Mouse (Mus musculus): ENCODE results near the gene 4930438A08Rik. TPM values are rescaled to one million over a fixed set of nuclear protein-coding genes. Genes with fewer than 3 reads are reported as not detected.

Gene 4930438A08Rik
- polyA plus RNA-seq, 1 experiment from 2014 or later = not detected

- Histone ChIP-seq H3K4me3 (ENCODE audit: low read depth, low read length) (no peak overlapping the region), H3K4me2 (no peak overlapping the region), H3K36me3 (ENCODE audit: insufficient read depth) (no peaks in the 10 kb centered on the region), H3K9me3 (ENCODE audit: low read depth, low read length) (no peaks in the 10 kb centered on the region), H3K4me1 (ENCODE audit: insufficient read depth) (no peaks in the 10 kb centered on the region), H3K27me3 (ENCODE audit: insufficient read depth, low read length) (no peaks in the 10 kb centered on the region), H3K9ac (no peak overlapping the region), H3K27ac (ENCODE audit: low read depth) (no peak overlapping the region)
- peak; percentile 70 for TF ChIP-seq CTCF (IDR thresholded peaks at IDR 0.05; ENCODE audit: low read depth)
- DNase-seq (peak; percentile 68), ATAC-seq (ENCODE audit: insufficient read depth) (no peak)
- WGBS = 17% methylated on average over 6 of the region's 6 CpGs
Measured at GRCm38 (mm10) chr11:58235152-58235551, 39.4 kb upstream of the 4930438A08Rik start.

GRCm38 (mm10) chr11:58238840-58239791, 35.5 kb upstream of the 4930438A08Rik start:
- ATAC-seq (ENCODE audit: insufficient read depth) (peak; percentile 92), DNase-seq (peak; percentile 62)
- peak overlapping the region; percentile 23; the same call in 1 of the 2 replicates for H3K9ac ChIP-seq
- peak; percentile 48 for TF ChIP-seq CTCF (IDR thresholded peaks at IDR 0.05; ENCODE audit: low read depth)
- 2% methylated on average over 37 of the region's 37 CpGs for WGBS
- no peaks in the 10 kb centered on the region for H3K9me3 ChIP-seq (ENCODE audit: low read depth, low read length)
- H3K36me3 ChIP-seq (ENCODE audit: insufficient read depth) = no peaks in the 10 kb centered on the region
- peak overlapping the region; percentile 74 for H3K4me2 ChIP-seq
- H3K4me3 ChIP-seq (ENCODE audit: low read depth, low read length) = peak overlapping the region; percentile 35
- no peaks in the 10 kb centered on the region for H3K27me3 ChIP-seq (ENCODE audit: insufficient read depth, low read length)
- no peak overlapping the region for H3K27ac ChIP-seq (ENCODE audit: low read depth)
- H3K4me1 ChIP-seq (ENCODE audit: insufficient read depth) = no peaks in the 10 kb centered on the region

GRCm38 (mm10) chr11:58247294-58247693, 27.3 kb upstream of the 4930438A08Rik start:
- no peaks in the 10 kb centered on the region for H3K27me3 ChIP-seq (ENCODE audit: insufficient read depth, low read length)
- H3K4me1 ChIP-seq (ENCODE audit: insufficient read depth) = no peaks in the 10 kb centered on the region
- no peak overlapping the region for H3K4me2 ChIP-seq
- WGBS = 45% methylated on average over 4 of the region's 4 CpGs
- ATAC-seq (ENCODE audit: insufficient read depth) (no peak), DNase-seq (no peak)
- no peak overlapping the region for H3K9ac ChIP-seq
- H3K4me3 ChIP-seq (ENCODE audit: low read depth, low read length) = no peak overlapping the region
- H3K36me3 ChIP-seq (ENCODE audit: insufficient read depth) = no peaks in the 10 kb centered on the region
- no peaks in the 10 kb centered on the region for H3K9me3 ChIP-seq (ENCODE audit: low read depth, low read length)
- no peak for TF ChIP-seq CTCF (IDR thresholded peaks at IDR 0.05; ENCODE audit: low read depth)
- no peak overlapping the region for H3K27ac ChIP-seq (ENCODE audit: low read depth)

GRCm38 (mm10) chr11:58249203-58249981, 25.2 kb upstream of the 4930438A08Rik start:
- no peaks in the 10 kb centered on the region for H3K36me3 ChIP-seq (ENCODE audit: insufficient read depth)
- no peak for TF ChIP-seq CTCF (IDR thresholded peaks at IDR 0.05; ENCODE audit: low read depth)
- ATAC-seq (ENCODE audit: insufficient read depth) (no peak), DNase-seq (no peak)
- no peaks in the 10 kb centered on the region for H3K4me1 ChIP-seq (ENCODE audit: insufficient read depth)
- H3K27me3 ChIP-seq (ENCODE audit: insufficient read depth, low read length) = no peaks in the 10 kb centered on the region
- 78% methylated on average over 7 of the region's 7 CpGs for WGBS
- no peak overlapping the region for H3K9ac ChIP-seq
- H3K27ac ChIP-seq (ENCODE audit: low read depth) = no peak overlapping the region
- no peak overlapping the region for H3K4me2 ChIP-seq
- H3K9me3 ChIP-seq (ENCODE audit: low read depth, low read length) = no peaks in the 10 kb centered on the region
- H3K4me3 ChIP-seq (ENCODE audit: low read depth, low read length) = no peak overlapping the region

- DNase-seq = no peak
- no peaks in the 10 kb centered on the region for H3K36me3 ChIP-seq (ENCODE audit: insufficient read depth)
- WGBS = 65% methylated on average over 5 of the region's 5 CpGs
- TF ChIP-seq CTCF (IDR thresholded peaks at IDR 0.05; ENCODE audit: low read depth) = no peak
- H3K4me3 ChIP-seq (ENCODE audit: low read depth, low read length) = no peak overlapping the region
- no peaks in the 10 kb centered on the region for H3K4me1 ChIP-seq (ENCODE audit: insufficient read depth)
- ATAC-seq (ENCODE audit: insufficient read depth) = no peak
- H3K9me3 ChIP-seq (ENCODE audit: low read depth, low read length) = no peaks in the 10 kb centered on the region
- no peak overlapping the region for H3K9ac ChIP-seq
- H3K4me2 ChIP-seq = no peak overlapping the region
- no peaks in the 10 kb centered on the region for H3K27me3 ChIP-seq (ENCODE audit: insufficient read depth, low read length)
- no peak overlapping the region for H3K27ac ChIP-seq (ENCODE audit: low read depth)
Measured at GRCm38 (mm10) chr11:58250550-58250949, 24.0 kb upstream of the 4930438A08Rik start.

- no peak for TF ChIP-seq CTCF (IDR thresholded peaks at IDR 0.05; ENCODE audit: low read depth)
- H3K4me3 ChIP-seq (ENCODE audit: low read depth, low read length) = no peak overlapping the region
- H3K27me3 ChIP-seq (ENCODE audit: insufficient read depth, low read length) = no peaks in the 10 kb centered on the region
- no peaks in the 10 kb centered on the region for H3K36me3 ChIP-seq (ENCODE audit: insufficient read depth)
- no peaks in the 10 kb centered on the region for H3K9me3 ChIP-seq (ENCODE audit: low read depth, low read length)
- WGBS = 89% methylated on average over 3 of the region's 3 CpGs
- no peak overlapping the region for H3K9ac ChIP-seq
- no peak for ATAC-seq (ENCODE audit: insufficient read depth)
- no peak overlapping the region for H3K27ac ChIP-seq (ENCODE audit: low read depth)
- H3K4me1 ChIP-seq (ENCODE audit: insufficient read depth) = no peaks in the 10 kb centered on the region
- no peak overlapping the region for H3K4me2 ChIP-seq
- no peak for DNase-seq
Measured at GRCm38 (mm10) chr11:58254411-58254810, 20.2 kb upstream of the 4930438A08Rik start.

- Histone ChIP-seq H3K27ac (ENCODE audit: low read depth) (no peak overlapping the region), H3K9ac (no peak overlapping the region), H3K4me3 (ENCODE audit: low read depth, low read length) (no peak overlapping the region), H3K9me3 (ENCODE audit: low read depth, low read length) (no peaks in the 10 kb centered on the region), H3K4me1 (ENCODE audit: insufficient read depth) (no peaks in the 10 kb centered on the region), H3K27me3 (ENCODE audit: insufficient read depth, low read length) (no peaks in the 10 kb centered on the region), H3K36me3 (ENCODE audit: insufficient read depth) (no peaks in the 10 kb centered on the region), H3K4me2 (no peak overlapping the region)
- no peak for TF ChIP-seq CTCF (IDR thresholded peaks at IDR 0.05; ENCODE audit: low read depth)
- DNase-seq (no peak), ATAC-seq (ENCODE audit: insufficient read depth) (no peak)
- WGBS = 82% methylated on average over 5 of the region's 5 CpGs
Measured at GRCm38 (mm10) chr11:58257816-58258215, 16.8 kb upstream of the 4930438A08Rik start.

Data from lung, embryonic 14.5 days (tissue).